Mouse (Mus musculus) T-helper 1 cell (primary cell): ENCODE results near the gene Ccdc124.

Experiments used
- in situ Hi-C: fragments of 300-600 bp; cut with MboI, MseI; formaldehyde crosslinking; loops from one replicate; pipeline ENCODE4 v1.15.1; 2025; ENCODE audit warnings: high pct_unique_total_duplicates

Ccdc124 gene

GRCm38 (mm10) chr8:70873364-70873985, at the start of gene Ccdc124:
TSS of gene Ccdc124 (minus strand) at chr8:70873935.
- in situ Hi-C loops = no loop called here

- in situ Hi-C loops = no loop called here
Measured at GRCm38 (mm10) chr8:70920049-70920922, 46.6 kb upstream of the Ccdc124 start.

GRCm38 (mm10) chr8:70914704-70915103, 41.0 kb upstream of the Ccdc124 start:
- in situ Hi-C loops = no loop called here

- in situ Hi-C loops = no loop called here
Measured at GRCm38 (mm10) chr8:70913523-70913922, 39.8 kb upstream of the Ccdc124 start.

- in situ Hi-C loops = no loop called here
Measured at GRCm38 (mm10) chr8:70912955-70913354, 39.2 kb upstream of the Ccdc124 start.

- in situ Hi-C loops = no loop called here
Measured at GRCm38 (mm10) chr8:70911596-70911995, 37.9 kb upstream of the Ccdc124 start.

GRCm38 (mm10) chr8:70907518-70907917, 33.8 kb upstream of the Ccdc124 start:
- in situ Hi-C loops = no loop called here

- in situ Hi-C loops = no loop called here
Measured at GRCm38 (mm10) chr8:70905831-70906736, 32.3 kb upstream of the Ccdc124 start, which contains the start of gene Map1s. TSS of gene Map1s (plus strand) at chr8:70905932.

- in situ Hi-C loops = no loop called here
Measured at GRCm38 (mm10) chr8:70905463-70905830, 31.7 kb upstream of the Ccdc124 start.

GRCm38 (mm10) chr8:70904532-70904931, 30.8 kb upstream of the Ccdc124 start:
- in situ Hi-C loops = no loop called here

GRCm38 (mm10) chr8:70903582-70903981, 29.8 kb upstream of the Ccdc124 start:
- in situ Hi-C loops = no loop called here

- in situ Hi-C loops = no loop called here
Measured at GRCm38 (mm10) chr8:70903112-70903511, 29.4 kb upstream of the Ccdc124 start.

GRCm38 (mm10) chr8:70902211-70902610, 28.5 kb upstream of the Ccdc124 start:
- in situ Hi-C loops = no loop called here

GRCm38 (mm10) chr8:70900872-70901387, 27.2 kb upstream of the Ccdc124 start:
- in situ Hi-C loops = no loop called here

- in situ Hi-C loops = loop anchor here (10.0 kb wide), 1 partner anchor 376 kb away; the partner anchor contains the start of genes Haus8 and Myo9b
Measured at GRCm38 (mm10) chr8:70899226-70899625, 25.5 kb upstream of the Ccdc124 start.

GRCm38 (mm10) chr8:70898661-70899198, 25.0 kb upstream of the Ccdc124 start:
- in situ Hi-C loops = loop anchor here (10.0 kb wide), 1 partner anchor 376 kb away; the partner anchor contains the start of genes Haus8 and Myo9b

- in situ Hi-C loops = loop anchor here (10.0 kb wide), 1 partner anchor 377 kb away; the partner anchor contains the start of genes Haus8 and Myo9b
Measured at GRCm38 (mm10) chr8:70897681-70898413, 24.1 kb upstream of the Ccdc124 start.

GRCm38 (mm10) chr8:70897021-70897680, 23.4 kb upstream of the Ccdc124 start, which contains the start of gene Rpl18a:
TSS of gene Rpl18a (minus strand) at chr8:70897412.
- in situ Hi-C loops = loop anchor here (10.0 kb wide), 1 partner anchor 378 kb away; the partner anchor contains the start of genes Haus8 and Myo9b

- in situ Hi-C loops = loop anchor here (10.0 kb wide), 1 partner anchor 378 kb away; the partner anchor contains the start of genes Haus8 and Myo9b
Measured at GRCm38 (mm10) chr8:70896316-70897020, 22.7 kb upstream of the Ccdc124 start.
